Mouse (Mus musculus): ENCODE data around the gene Pard3. TPM values are rescaled to one million over a fixed set of nuclear protein-coding genes. Genes with fewer than 3 reads are reported as not detected.

Gene Pard3
- total RNA-seq, 2 experiments from 2014 or later, result 17.8 to 19.3 TPM

- Histone ChIP-seq H3K4me3 (no peak overlapping the region), H3K27ac (no peak overlapping the region)
- TF ChIP-seq CTCF (IDR thresholded peaks at IDR 0.05), result no peak
- intact Hi-C loops (cut with DNase I), result no loop called here
- no peak for DNase-seq (ENCODE audit: extremely low spot score in 1 of 2, low spot score in 2 of 2)
Measured at GRCm38 (mm10) chr8:127344421-127344820, 280.7 kb downstream of the Pard3 start.

- DNase-seq (ENCODE audit: extremely low spot score in 1 of 2, low spot score in 2 of 2), result no peak
- Histone ChIP-seq H3K27ac (no peak overlapping the region), H3K4me3 (no peak overlapping the region)
- TF ChIP-seq CTCF (IDR thresholded peaks at IDR 0.05), result no peak
- intact Hi-C loops (cut with DNase I), result no loop called here
Measured at GRCm38 (mm10) chr8:127345912-127346423, 282.3 kb downstream of the Pard3 start.

- no peak for TF ChIP-seq CTCF (IDR thresholded peaks at IDR 0.05)
- Histone ChIP-seq H3K27ac (no peak overlapping the region), H3K4me3 (no peak overlapping the region)
- intact Hi-C loops (cut with DNase I), result no loop called here
- DNase-seq (ENCODE audit: extremely low spot score in 1 of 2, low spot score in 2 of 2), result no peak
Measured at GRCm38 (mm10) chr8:127347890-127348495, 284.3 kb downstream of the Pard3 start.

GRCm38 (mm10) chr8:127361796-127362195 is 298.1 kb downstream of the Pard3 start:
- Histone ChIP-seq H3K27ac (no peak overlapping the region), H3K4me3 (no peak overlapping the region)
- intact Hi-C loops (cut with DNase I), result no loop called here
- no peak for DNase-seq (ENCODE audit: extremely low spot score in 1 of 2, low spot score in 2 of 2)
- TF ChIP-seq CTCF (IDR thresholded peaks at IDR 0.05), result no peak

- no peak overlapping the region for H3K27ac ChIP-seq
- intact Hi-C loops (cut with DNase I), result no loop called here
- no peak for DNase-seq (ENCODE audit: extremely low spot score in 1 of 2, low spot score in 2 of 2)
- TF ChIP-seq CTCF (IDR thresholded peaks at IDR 0.05), result no peak
- H3K4me3 ChIP-seq, result no peak overlapping the region
Measured at GRCm38 (mm10) chr8:127368347-127368746, 304.7 kb downstream of the Pard3 start.

GRCm38 (mm10) chr8:127371326-127371949 is 307.7 kb downstream of the Pard3 start:
- H3K27ac ChIP-seq, result no peak overlapping the region
- no peak for TF ChIP-seq CTCF (IDR thresholded peaks at IDR 0.05)
- H3K4me3 ChIP-seq, result no peak overlapping the region
- intact Hi-C loops (cut with DNase I), result no loop called here
- DNase-seq (ENCODE audit: extremely low spot score in 1 of 2, low spot score in 2 of 2), result no peak

GRCm38 (mm10) chr8:127377775-127378174 is 314.1 kb downstream of the Pard3 start:
- DNase-seq (ENCODE audit: extremely low spot score in 1 of 2, low spot score in 2 of 2), result no peak
- H3K4me3 ChIP-seq, result no peak overlapping the region
- no peak for TF ChIP-seq CTCF (IDR thresholded peaks at IDR 0.05)
- intact Hi-C loops (cut with DNase I), result no loop called here
- no peak overlapping the region for H3K27ac ChIP-seq

GRCm38 (mm10) chr8:127378994-127379858 is 315.5 kb downstream of the Pard3 start:
- intact Hi-C loops (cut with DNase I), result no loop called here
- no peak overlapping the region for H3K27ac ChIP-seq
- TF ChIP-seq CTCF (IDR thresholded peaks at IDR 0.05), result no peak
- peak in 1 of 2 experiments; percentile 15 for DNase-seq (ENCODE audit: extremely low spot score in 1 of 2, low spot score in 2 of 2)
- H3K4me3 ChIP-seq, result no peak overlapping the region

- no peak overlapping the region for H3K4me3 ChIP-seq
- no peak for DNase-seq (ENCODE audit: extremely low spot score in 1 of 2, low spot score in 2 of 2)
- intact Hi-C loops (cut with DNase I), result no loop called here
- no peak for TF ChIP-seq CTCF (IDR thresholded peaks at IDR 0.05)
- H3K27ac ChIP-seq, result no peak overlapping the region
Measured at GRCm38 (mm10) chr8:127381259-127381658, 317.6 kb downstream of the Pard3 start.

GRCm38 (mm10) chr8:127392700-127393099 is 329.0 kb downstream of the Pard3 start:
- TF ChIP-seq CTCF (IDR thresholded peaks at IDR 0.05), result no peak
- Histone ChIP-seq H3K4me3 (no peak overlapping the region), H3K27ac (no peak overlapping the region)
- intact Hi-C loops (cut with DNase I), result no loop called here
- DNase-seq (ENCODE audit: extremely low spot score in 1 of 2, low spot score in 2 of 2), result no peak

- TF ChIP-seq CTCF (IDR thresholded peaks at IDR 0.05), result no peak
- no peak overlapping the region for H3K4me3 ChIP-seq
- no peak for DNase-seq (ENCODE audit: extremely low spot score in 1 of 2, low spot score in 2 of 2)
- intact Hi-C loops (cut with DNase I), result no loop called here
- H3K27ac ChIP-seq, result no peak overlapping the region
Measured at GRCm38 (mm10) chr8:127395488-127395887, 331.8 kb downstream of the Pard3 start.

- Histone ChIP-seq H3K4me3 (no peak overlapping the region), H3K27ac (no peak overlapping the region)
- intact Hi-C loops (cut with DNase I), result no loop called here
- no peak for DNase-seq (ENCODE audit: extremely low spot score in 1 of 2, low spot score in 2 of 2)
- TF ChIP-seq CTCF (IDR thresholded peaks at IDR 0.05), result no peak
Measured at GRCm38 (mm10) chr8:127405815-127406214, 342.1 kb downstream of the Pard3 start.
